11 mouse cellular contexts compared by ENCODE assay signal in genomic region chr13:110704261-110704660, GRCm38 (mm10).
DNase-seq lines count a peak whose midpoint lies in the region; ATAC-seq and TF ChIP-seq lines count a peak whose summit lies in the region.
"Had no signal": no experiment of that assay in that cellular context is flagged by ENCODE, and none has a peak within 500 bp of the region (broad histone marks: within the 10 kb centered on the region; RNA-seq: fewer than 3 reads in every experiment).

No protein-coding gene starts in this region.

- no peak overlapping the region for H3K27ac ChIP-seq in left cerebral cortex, adult 2 months
- H3K27ac ChIP-seq: kidney, postnatal 0 days had no signal

- no peak for TF ChIP-seq CTCF in left cerebral cortex, adult 2 months (IDR thresholded peaks at IDR 0.05)

- peak; percentile 2 to 19 for DNase-seq in adrenal gland, postnatal 36 days
- DNase-seq in adrenal gland, postnatal 25 days: no peak
- peak; percentile 32 for DNase-seq in left cerebral cortex, adult 11 months (ENCODE audit: low spot score)
- DNase-seq in left cerebral cortex, adult 2 months (ENCODE audit: extremely low spot score in 1 of 2, low spot score in 2 of 2): no peak
- peak; percentile 31 to 37 for DNase-seq in heart, adult 9 months (ENCODE audit: low spot score in 2 of 2)
- peak; percentile 35 to 88 for DNase-seq in left cerebral cortex, postnatal 14 days (ENCODE audit: low spot score in 2 of 2)
- no peak for DNase-seq in T-cell, adult 2 months (ENCODE audit: low spot score)
- DNase-seq: gastrocnemius, postnatal 10 days; lung, adult 2 months had no signal

- intact Hi-C loops in left cerebral cortex, adult 2 months (cut with DNase I): no loop called here
- intact Hi-C loops in left cerebral cortex, postnatal 14 days (cut with DNase I): no loop called here

- no peak for ATAC-seq in granulocyte monocyte progenitor cell, adult 5-6 weeks (replicated peaks; ENCODE audit: poor library complexity, severe bottlenecking)

- H3K4me3 ChIP-seq in left cerebral cortex, adult 2 months: no peak overlapping the region

Comparison
In these comparisons a context has a peak if more than half of its experiments do, and no peak if none do; other contexts are left out.
1. DNase-seq: peak in adrenal gland, postnatal 36 days (2 of 2), left cerebral cortex, adult 11 months (single experiment), heart, adult 9 months (2 of 2) and left cerebral cortex, postnatal 14 days (2 of 2); none in adrenal gland, postnatal 25 days (single experiment), left cerebral cortex, adult 2 months (0 of 2) and T-cell, adult 2 months (single experiment).